Mouse (Mus musculus): ENCODE measurements around the gene Lag3.

Lag3 gene

GRCm38 (mm10) chr6:124911533-124912218 is at the start of gene Lag3:
TSS of gene Lag3 (minus strand) at chr6:124911705.
- in situ Hi-C loops (cut with MboI), result no loop called here

GRCm38 (mm10) chr6:124961021-124961420 is 49.5 kb upstream of the Lag3 start:
- in situ Hi-C loops (cut with MboI), result no loop called here

- in situ Hi-C loops (cut with MboI), result no loop called here
Measured at GRCm38 (mm10) chr6:124959960-124960359, 48.5 kb upstream of the Lag3 start.

- in situ Hi-C loops (cut with MboI), result no loop called here
Measured at GRCm38 (mm10) chr6:124958127-124958526, 46.6 kb upstream of the Lag3 start.

- in situ Hi-C loops (cut with MboI), result no loop called here
Measured at GRCm38 (mm10) chr6:124955212-124955611, 43.7 kb upstream of the Lag3 start.

GRCm38 (mm10) chr6:124953991-124954715 is 42.6 kb upstream of the Lag3 start:
- in situ Hi-C loops (cut with MboI), result no loop called here

- in situ Hi-C loops (cut with MboI), result no loop called here
Measured at GRCm38 (mm10) chr6:124943526-124943925, 32.0 kb upstream of the Lag3 start.

GRCm38 (mm10) chr6:124941679-124942078 is 30.2 kb upstream of the Lag3 start:
- in situ Hi-C loops (cut with MboI), result no loop called here

GRCm38 (mm10) chr6:124938554-124938953 is 27.0 kb upstream of the Lag3 start:
- in situ Hi-C loops (cut with MboI), result no loop called here

- in situ Hi-C loops (cut with MboI), result no loop called here
Measured at GRCm38 (mm10) chr6:124937493-124937892, 26.0 kb upstream of the Lag3 start.

- in situ Hi-C loops (cut with MboI), result no loop called here
Measured at GRCm38 (mm10) chr6:124936681-124937080, 25.2 kb upstream of the Lag3 start.

- in situ Hi-C loops (cut with MboI), result no loop called here
Measured at GRCm38 (mm10) chr6:124934670-124935069, 23.2 kb upstream of the Lag3 start.

GRCm38 (mm10) chr6:124933127-124933526 is 21.6 kb upstream of the Lag3 start:
- in situ Hi-C loops (cut with MboI), result no loop called here

- in situ Hi-C loops (cut with MboI), result no loop called here
Measured at GRCm38 (mm10) chr6:124932314-124932695, 20.8 kb upstream of the Lag3 start.

- in situ Hi-C loops (cut with MboI), result no loop called here
Measured at GRCm38 (mm10) chr6:124931525-124932313, 20.2 kb upstream of the Lag3 start.

GRCm38 (mm10) chr6:124930754-124931524 is 19.4 kb upstream of the Lag3 start, which contains the start of gene Mlf2:
TSS of gene Mlf2 (plus strand) at chr6:124931386.
- in situ Hi-C loops (cut with MboI), result no loop called here

GRCm38 (mm10) chr6:124930231-124930630 is 18.7 kb upstream of the Lag3 start:
- in situ Hi-C loops (cut with MboI), result no loop called here

- in situ Hi-C loops (cut with MboI), result no loop called here
Measured at GRCm38 (mm10) chr6:124925941-124926340, 14.4 kb upstream of the Lag3 start.

- in situ Hi-C loops (cut with MboI), result no loop called here
Measured at GRCm38 (mm10) chr6:124925173-124925793, 13.8 kb upstream of the Lag3 start.

GRCm38 (mm10) chr6:124921539-124921938 is 10.0 kb upstream of the Lag3 start:
- in situ Hi-C loops (cut with MboI), result no loop called here

Data from mature B cell (primary cell).